Mouse (Mus musculus) heart, postnatal 25 days (tissue): ENCODE measurements around the gene Nde1. TPM values are rescaled to one million over a fixed set of nuclear protein-coding genes. Genes with fewer than 3 reads are reported as not detected.

Experiments used
- DNase-seq: peaks from one replicate; pipeline ENCODE4 v3.0.0; 2022; ENCODE audit warnings: low spot score
- intact Hi-C: fragments of 180-260 bp; cut with DNase I; formaldehyde crosslinking; loops from one replicate; pipeline ENCODE4 v1.15.1; 2025
- total RNA-seq, 2 experiments: library from RNA; stranded (reverse); gene quantifications; 2 replicates each; pipeline ENCODE4 v1.2.3; 2021

Nde1 gene
- total RNA-seq, 2 experiments from 2014 or later = 30.0 TPM

DNA sequence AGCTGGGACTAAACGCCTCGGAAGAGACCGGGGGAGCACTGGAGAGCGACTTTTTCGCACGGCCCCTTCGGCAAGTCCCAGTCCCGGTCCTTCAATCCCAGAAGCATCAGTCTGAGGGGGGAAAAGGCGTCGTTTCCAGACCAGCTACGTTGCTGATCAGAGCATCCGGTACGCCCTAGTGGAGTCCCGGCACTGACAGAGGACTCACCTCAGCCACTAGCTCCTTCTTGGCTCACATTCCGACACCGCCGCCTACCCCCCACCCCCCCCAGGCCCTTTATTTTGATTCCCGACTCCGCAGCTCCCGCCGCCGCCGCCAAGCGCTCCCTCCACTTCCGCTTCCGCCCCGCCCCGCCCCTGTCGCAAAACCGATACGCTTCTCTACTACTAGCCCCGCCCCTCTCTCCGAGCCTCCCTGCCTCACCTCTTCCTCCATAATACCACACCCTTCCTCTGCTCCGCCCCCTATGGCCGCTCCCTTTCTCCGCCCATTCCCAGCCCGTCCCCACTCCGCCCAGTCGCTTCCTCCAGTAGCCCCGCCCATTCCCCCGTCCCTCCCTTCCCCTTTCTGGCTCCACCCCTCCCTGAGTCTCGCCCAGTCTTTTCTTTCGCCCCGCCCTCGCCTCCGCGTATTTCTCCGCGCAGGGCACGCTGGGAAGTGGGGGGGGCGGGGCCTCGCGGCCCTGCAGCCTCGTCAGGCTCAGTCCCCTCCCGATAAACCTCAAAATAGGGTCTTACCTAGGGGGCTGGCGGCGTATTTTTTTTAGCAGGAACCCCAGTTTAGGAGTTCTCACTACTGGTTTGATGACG is 3.9 kb upstream of the Nde1 start:
- DNase-seq = peak; percentile 98
- intact Hi-C loops = no loop called here

DNA sequence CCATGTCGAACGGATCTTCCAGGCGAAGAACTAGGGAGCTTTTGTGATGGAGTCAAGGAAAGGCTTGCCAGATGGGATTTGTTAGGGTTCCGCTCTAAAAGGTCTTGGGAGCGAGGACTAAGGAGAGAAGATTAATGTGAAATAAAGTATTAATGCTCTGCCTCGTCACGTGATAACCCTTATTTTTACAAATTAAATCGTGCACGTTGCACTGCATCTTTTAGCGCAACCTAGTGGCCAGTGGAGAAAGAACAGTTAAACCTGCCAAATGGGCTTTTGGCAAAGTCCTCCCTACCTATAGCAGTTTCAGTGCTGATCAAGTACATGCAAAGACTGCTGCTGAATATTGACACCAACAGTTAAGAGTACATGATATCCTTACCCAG is 3.3 kb upstream of the Nde1 start:
- intact Hi-C loops = loop anchor here (5.0 to 10.0 kb wide), 2 partner anchors 255 to 337 kb away; partner anchors contain the start of genes Mpv17l and Pdxdc1
- DNase-seq = no peak

DNA sequence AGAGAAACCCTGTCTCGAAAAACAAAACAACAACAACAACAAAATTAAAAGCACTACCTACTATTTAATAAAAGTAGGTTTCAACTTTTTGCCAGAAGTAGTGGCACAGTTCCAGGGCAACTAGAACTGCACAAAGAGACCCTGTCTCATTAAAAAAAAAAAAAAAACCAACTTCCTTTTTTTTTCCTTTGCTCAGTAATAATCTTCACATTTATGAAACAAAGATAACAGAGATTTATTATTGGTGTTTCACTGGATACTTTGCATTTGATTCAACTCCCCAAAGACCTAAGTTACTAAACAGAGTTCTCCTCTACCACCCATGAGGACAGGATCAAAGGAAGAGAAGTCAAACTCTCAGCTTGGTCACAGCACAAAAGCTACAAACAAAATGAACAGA is 2.1 kb upstream of the Nde1 start:
- no peak for DNase-seq
- intact Hi-C loops = loop anchor here (5.0 to 10.0 kb wide), 2 partner anchors 256 to 339 kb away; partner anchors contain the start of genes Mpv17l and Pdxdc1

DNA sequence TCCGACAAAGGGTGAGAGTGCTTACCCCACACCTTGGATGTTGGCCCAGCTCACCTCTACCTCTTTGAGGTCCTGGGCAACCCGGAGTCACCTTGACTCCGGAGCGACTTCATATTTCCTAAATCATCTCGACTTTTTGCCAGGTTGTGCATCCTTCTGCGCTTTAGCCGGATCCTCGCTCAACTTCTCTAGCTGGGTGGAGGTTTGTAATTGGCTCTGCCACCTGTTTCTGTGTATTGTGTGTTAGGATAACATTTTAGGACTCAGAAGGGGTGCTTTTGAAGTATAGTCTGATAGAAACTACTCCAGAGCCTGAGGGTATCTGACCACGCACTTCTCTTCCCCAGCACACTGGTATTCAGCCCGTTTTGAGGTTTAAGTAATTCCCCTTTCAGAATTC is 656 bp downstream of the Nde1 start:
- DNase-seq = peak; percentile 6
- intact Hi-C loops = loop anchor here (5.0 to 10.0 kb wide), 2 partner anchors 259 to 341 kb away; partner anchors contain the start of genes Mpv17l and Pdxdc1

DNA sequence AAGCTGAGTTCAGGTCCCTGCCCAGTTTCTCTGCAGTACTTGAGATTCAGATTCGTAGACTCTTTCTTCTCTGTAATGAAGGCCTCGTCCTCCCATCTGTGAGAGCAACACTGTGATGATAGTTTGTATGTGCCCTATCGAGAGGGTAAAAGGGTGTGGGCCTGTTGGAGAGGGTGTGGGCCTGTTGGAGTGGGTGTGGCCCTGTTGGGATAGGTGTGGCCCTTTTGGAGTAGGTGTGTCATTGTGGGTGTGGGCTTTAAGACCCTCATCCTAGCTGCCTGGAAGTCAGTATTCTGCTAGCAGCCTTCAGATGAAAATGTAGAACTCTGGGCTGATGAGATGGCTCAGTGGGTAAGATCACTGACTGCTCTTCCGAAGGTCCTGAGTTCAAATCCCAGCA is 3.4 kb downstream of the Nde1 start:
- intact Hi-C loops = loop anchor here (5.0 to 10.0 kb wide), 2 partner anchors 196 to 262 kb away; partner anchors contain the start of genes Abcc1, Mpv17l and Pdxdc1
- no peak for DNase-seq

DNA sequence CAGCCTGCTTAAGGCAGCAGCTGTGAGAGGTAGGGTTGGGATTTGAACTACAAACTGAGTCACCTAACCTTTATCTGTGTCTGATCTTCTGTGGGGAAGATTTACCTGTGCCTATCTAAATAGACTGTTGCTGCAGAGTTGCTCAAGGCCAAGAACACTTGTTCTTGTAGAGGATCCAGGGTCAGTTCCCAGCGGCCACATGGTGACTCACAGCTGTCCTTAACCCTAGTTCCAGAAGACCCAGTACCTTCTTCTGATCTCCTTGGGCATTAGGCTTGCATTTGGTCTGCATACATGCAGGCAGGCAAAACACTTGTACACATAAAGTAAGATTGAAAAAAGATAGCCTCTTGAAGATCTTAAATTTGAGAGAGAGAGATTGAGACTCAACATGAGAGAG is 6.6 kb downstream of the Nde1 start:
- DNase-seq = no peak
- intact Hi-C loops = loop anchor here (5.0 to 10.0 kb wide), 2 partner anchors 193 to 265 kb away; partner anchors contain the start of genes Abcc1, Mpv17l and Pdxdc1

DNA sequence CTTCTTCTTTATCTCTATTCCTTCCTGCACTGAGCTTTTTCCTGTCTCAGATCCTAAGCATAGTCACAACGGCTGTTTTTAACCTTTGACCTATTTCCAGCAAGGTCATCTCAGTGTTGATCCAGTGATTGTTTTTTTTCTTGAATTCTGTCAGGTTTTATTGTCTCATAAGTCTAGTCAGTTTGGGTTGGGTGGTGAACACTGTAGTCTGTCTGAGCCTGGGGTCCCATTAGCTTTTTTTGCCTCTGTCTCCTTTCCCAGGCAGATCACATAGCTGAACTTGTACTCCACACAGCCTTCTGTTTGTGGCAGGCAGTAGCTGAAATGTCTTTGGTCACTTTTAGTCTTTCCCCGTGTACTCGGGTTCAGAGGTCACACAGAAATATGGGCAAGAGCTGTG is 15.0 kb downstream of the Nde1 start:
- DNase-seq = no peak

DNA sequence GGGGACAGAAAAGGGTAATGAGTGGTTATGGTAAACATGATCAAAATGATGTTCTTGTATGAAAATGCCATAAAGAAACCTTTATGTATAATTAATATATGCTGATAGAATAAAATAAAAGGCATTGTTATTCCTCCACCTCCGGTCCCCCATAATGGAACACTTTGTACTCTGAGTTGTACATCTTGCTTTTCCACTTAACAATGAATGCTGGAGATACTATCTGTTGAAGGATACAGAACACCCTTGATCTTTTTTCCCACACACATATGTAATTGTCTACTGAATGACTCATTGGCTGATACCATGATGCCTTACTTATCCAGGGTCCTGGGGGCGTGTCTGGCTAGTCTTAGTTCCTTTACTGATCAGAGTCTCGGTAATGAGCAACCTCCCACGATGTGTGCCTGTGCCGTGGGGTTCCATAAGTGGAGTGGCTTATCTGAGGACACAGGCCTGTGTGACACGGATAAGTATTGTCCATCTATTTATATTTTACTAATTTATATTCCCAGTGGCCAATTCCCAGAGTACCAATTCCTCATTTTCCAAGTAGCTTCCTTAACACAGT is 17.2 kb downstream of the Nde1 start:
- DNase-seq = no peak
- intact Hi-C loops = no loop called here

More for the DNA sequence above, 15.0 kb downstream of the Nde1 start:
- intact Hi-C loops = no loop called here

DNA sequence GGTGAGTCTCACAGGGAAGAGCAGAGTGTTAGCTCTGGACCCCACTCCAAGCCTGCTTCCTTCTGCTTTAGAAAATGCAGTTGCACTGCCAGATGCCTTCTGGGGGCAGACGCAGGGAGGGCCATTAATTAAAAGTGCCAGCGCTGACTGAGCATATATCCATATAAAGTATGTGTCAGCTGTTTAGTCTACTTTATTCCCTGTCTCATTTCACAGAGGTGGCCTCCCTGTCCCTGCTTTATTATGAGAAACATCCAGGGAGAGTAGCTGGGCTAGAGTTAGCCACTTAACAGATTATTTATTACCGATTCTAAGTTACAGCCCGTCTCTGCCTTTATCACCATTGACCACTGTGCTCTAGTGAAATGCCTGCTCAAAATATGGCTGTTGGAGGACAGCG is 19.3 kb downstream of the Nde1 start:
- intact Hi-C loops = no loop called here

DNA sequence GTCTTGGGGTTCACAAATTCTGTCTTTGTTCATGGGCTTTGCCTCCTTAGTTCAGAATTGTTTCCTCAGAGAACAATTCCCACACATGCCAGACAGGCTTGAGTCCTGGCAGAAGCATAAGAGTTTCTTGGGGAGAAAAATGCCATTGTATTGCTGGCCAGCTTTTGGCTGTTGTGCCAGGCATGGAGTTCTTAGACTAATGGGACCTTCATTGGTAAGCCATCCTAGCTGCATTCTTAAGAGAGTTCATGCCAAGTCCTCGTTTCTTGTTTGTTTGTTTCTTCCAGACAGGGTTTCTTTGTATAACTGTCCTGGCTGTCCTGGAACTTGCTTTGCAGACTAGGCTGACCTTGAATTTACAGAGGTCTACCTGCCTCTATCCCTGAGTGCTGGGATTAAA is 20.8 kb downstream of the Nde1 start:
- DNase-seq = no peak
- intact Hi-C loops = no loop called here

More for the DNA sequence above, 19.3 kb downstream of the Nde1 start:
- no peak for DNase-seq

DNA sequence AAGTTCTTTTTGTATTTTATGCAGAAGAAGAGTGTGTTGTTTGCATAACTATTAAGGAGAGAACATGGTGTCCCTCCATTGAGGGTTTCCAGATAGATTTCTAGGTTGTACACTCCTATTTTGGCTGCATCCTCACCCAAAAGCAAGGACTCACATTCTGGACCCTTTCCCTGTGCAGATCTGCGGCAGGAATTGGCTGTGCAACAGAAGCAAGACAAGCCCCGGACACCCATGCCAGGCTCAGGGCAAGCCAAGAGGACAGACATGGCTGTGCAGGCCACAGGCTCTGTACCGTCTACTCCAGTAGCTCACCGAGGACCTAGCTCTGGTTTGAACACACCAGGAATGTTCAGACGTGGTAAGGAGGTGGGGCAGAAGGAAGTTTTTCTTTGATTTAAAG is 22.4 kb downstream of the Nde1 start:
- intact Hi-C loops = no loop called here
- no peak for DNase-seq

DNA sequence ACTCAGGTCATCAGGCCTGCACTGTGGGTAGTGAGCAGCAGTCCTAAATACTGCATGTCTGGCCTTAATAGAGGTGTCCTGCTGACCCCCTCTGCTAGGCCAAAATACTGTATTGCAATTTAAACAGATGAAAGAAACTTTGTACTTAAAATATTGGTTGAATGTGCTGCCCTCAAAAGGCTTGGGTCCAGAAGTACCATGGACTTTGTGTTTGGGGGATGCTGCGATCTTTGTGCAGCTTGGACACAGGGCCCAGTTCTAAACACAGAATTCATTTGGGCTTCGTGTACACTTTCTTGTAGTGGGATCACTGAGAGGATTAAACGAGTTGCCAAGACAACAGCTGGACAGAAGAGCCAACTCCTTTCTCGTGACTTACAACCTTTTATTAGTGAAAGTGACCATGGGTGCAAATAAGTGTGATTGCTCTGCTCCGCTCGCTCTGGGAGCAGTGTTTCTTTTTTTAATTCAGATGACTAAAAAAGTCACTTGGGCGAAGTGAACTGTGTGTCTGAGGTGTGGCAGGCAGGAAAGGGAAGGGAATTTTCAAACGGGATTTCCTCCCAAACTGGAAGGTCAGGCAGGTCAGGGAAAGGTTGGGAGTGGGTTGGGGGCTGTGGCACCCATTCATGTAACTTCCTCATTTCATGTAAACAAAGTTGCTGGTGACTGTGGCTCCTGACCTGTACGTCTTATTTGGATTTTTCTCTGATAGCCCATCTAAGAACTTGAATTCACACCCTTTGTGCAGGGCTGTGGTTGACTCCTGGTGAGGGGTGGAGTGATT is 31.3 kb downstream of the Nde1 start:
- intact Hi-C loops = no loop called here
- DNase-seq = no peak

DNA sequence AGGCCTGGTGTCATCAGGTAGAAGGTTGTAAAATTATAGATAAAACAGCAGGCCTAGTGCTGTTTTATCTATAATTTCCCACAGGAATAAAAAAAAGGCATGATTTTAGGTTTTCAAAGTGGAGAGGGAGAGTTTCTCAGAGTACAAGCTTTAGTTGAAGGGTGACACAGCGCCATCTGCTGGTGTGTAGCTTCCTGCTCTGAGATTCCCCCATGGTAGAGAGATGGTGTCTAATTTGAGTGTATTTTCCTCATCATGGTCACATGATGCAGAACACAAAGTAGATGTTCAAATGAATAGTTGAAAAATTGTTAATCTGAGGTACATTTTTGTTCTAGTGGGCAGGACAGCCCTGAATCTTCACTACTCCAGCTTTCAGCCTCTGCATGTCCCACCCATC is 32.4 kb downstream of the Nde1 start:
- intact Hi-C loops = loop anchor here (5.0 kb wide), 1 partner anchor 293 kb away; the partner anchor contains the start of genes Mpv17l and Pdxdc1
- no peak for DNase-seq

DNA sequence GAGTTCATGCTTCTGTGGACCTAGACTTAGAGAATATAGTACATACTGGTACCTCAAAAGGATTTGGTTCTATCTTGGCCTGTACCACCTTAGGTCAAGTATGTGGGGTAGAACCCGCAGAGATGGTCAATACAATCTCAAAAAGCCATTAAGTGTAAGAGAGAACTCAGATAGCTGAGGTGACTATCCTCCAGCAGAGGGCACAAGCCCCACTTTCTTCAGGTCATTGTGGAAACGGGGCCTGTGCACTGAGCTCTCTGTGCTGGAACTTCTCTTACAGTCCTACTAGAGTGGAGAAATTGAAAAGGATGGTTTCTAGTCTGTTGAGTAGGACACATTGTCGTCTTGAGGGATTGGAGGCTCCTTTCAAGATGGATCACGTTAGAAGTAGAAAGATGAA is 35.7 kb downstream of the Nde1 start:
- DNase-seq = no peak
- intact Hi-C loops = loop anchor here (5.0 kb wide), 1 partner anchor 296 kb away; the partner anchor contains the start of genes Mpv17l and Pdxdc1

DNA sequence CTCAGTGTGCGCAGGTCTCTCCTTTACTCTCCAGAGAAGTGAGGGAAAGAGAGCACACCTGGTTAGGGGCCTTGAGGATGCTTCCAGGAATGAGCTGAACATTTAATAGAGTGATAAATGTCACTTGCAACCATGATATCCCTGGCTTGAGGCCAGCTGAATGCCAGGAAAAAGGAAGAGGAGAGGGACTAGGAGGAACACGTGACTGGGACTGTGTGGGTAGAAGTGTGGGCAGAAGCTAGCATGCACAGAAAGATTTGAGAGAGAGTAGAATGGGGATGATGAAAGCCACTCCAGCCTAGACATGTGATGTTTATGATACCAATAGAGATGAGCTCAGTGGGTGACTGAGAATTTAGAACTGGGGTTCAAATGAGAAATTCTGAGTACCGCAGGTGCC is 52.1 kb downstream of the Nde1 start:
- intact Hi-C loops = no loop called here
- no peak for DNase-seq

DNA sequence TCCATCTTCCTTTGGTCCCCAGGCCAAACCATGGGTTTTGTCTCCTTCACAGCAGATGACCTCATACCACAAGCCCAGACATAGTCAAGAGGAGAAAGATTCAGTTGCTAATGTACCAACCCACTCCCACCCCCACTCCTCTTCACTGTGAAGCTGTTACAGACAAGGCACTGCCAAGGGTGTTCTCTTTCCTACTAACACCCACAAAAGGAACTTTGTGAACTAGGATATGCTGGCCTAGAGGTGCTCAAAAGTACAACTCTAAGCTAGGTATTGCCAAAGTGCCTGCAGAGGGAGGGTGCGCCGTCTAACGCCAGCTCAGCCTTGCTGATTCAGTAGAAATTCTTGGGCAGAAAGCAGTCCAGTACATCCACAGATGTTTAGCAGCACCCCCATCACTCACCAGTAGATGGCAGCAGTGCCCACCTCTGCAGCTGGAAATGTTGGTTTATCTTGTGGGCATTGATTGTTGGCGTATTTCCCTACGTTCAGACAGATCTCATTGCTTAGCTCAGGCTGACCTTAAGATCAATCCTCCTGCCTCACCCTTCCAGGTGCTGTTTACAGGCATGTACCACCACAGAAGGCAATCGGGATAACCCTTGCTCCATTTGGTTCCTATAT is 74.1 kb downstream of the Nde1 start:
- intact Hi-C loops = loop anchor here (2.0 to 5.0 kb wide), 4 partner anchors 54 to 256 kb away; partner anchors contain the start of gene Myh11
- peak; percentile 28 for DNase-seq

DNA sequence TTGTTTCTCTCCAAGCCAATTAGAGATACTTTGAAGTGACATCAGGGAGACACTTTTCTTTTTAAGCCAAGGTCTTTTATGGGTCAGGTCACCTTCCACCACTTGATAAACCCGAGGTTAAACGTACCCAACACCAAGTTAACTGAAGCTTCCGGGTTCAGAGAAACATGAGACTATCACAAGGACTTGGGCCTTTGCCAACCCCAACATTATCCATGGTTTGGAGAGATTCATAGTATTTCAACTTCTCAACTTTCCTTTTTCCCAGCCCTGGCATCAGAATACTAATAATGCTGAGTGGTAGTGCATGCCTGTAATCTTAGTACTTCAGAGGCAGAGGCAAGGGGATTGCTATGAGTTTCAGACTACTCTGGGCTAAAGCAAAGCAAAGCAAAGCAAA is 79.0 kb downstream of the Nde1 start:
- intact Hi-C loops = no loop called here
- DNase-seq = no peak
